Mouse (Mus musculus): ENCODE data around the gene Pnmal1. TPM values are rescaled to one million over a fixed set of nuclear protein-coding genes. Genes with fewer than 3 reads are reported as not detected.

The Pnmal1 gene
- total and polyA plus RNA-seq, 2 experiments from 2014 or later: 0.04 TPM; not detected in 1

DNA sequence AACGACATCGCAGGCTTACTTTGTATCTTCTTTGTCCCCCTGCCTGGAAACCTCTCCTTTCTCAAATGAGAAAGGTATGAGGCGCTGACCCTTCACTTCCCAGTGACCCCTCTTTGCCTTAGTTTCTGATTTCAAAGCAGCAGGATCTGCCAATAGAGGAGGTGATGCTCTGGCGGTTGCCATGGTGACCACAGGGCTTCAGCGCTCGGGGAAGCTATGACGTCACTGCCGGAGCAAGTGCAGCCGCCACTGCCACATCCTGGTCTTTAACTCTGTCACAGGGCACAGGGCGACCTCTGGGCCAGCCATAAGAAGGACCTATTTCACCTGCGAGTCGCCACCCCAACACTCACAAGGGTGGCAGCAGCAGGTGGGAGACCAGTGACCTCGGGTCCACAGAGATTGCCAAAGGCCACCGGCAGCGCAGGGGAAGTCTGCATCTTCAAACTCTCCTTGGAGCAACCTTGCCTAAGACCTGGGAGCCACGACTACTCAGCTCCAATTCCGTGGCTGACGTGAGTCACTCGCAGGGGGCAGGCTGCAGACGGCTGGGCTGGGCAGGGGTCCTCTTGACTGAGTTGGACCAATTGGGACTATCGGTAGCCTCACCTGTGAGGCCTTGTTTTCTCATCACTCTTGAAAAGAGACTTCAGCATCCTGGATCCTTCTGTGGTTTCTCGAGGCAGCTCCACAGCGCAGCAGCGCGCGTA lies 23.5 kb downstream of the Pnmal1 start, which contains the start of gene Gm42372:
Gene Gm42372 (plus strand): TSS at position 228 of the 710 bp plus-strand sequence.
- peaks cover 23% of the 10 kb centered on the region for H3K4me1 ChIP-seq (ENCODE audit: control insufficient read depth, insufficient read depth)
- no peak within 1 kb of the TSS for H3K9ac ChIP-seq (replicated peaks; ENCODE audit: low read depth, low read length)
- no peak within 1 kb of the TSS for H3K4me3 ChIP-seq (ENCODE audit: low read depth, low read length)
- no peak within 1 kb of the TSS for H3K27ac ChIP-seq (ENCODE audit: low read depth)
- 40% methylated on average over 26 of the region's 26 CpGs for WGBS
- DNase-seq (ENCODE audit: low spot score) (no peak), ATAC-seq (ENCODE audit: insufficient read depth, low read depth) (no peak)
- no peaks in the 10 kb centered on the region for H3K36me3 ChIP-seq (replicated peaks; ENCODE audit: control insufficient read depth, insufficient read depth, low read length)
- no peaks in the 10 kb centered on the region for H3K27me3 ChIP-seq (ENCODE audit: control insufficient read depth, insufficient read depth, low read length)
- no peak within 1 kb of the TSS for H3K4me2 ChIP-seq (ENCODE audit: low read depth, low read length)
- H3K9me3 ChIP-seq (replicated peaks; ENCODE audit: control insufficient read depth, low read length): no peaks in the 10 kb centered on the region
- TF ChIP-seq EP300 (IDR thresholded peaks at IDR 0.05; ENCODE audit: low read depth): no peak
- TF ChIP-seq CTCF (IDR thresholded peaks at IDR 0.05; ENCODE audit: low read depth): no peak

DNA sequence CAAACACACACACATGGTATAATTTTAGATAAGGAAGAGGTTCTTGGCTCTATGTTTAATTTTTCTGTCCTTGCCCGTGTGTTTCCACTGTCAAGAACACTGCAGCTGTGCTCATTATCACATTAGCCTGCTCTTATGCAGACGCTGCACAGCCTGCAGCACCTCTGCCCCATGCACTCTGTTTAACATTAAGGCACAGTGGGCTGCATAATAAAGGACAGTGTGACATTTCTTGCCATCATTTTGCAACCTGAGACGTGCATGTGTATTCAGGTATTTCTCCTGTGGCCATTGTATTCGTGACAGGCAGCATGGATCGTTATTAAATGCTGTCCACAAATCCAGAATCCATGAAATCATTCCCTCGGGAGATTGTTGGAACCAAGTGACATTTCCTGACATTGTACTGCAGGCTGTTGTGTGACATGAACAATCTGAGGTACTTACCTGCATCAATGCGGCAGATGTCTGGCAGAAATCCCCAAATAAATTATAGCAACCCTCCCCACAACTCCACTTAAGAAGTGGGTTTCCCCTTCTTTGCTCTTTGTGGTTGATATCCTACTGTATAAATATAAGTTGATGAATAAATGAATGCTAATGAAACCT lies 28.2 kb downstream of the Pnmal1 start:
- H3K9me3 ChIP-seq (replicated peaks; ENCODE audit: control insufficient read depth, low read length): no peaks in the 10 kb centered on the region
- no peak overlapping the region for H3K4me2 ChIP-seq (ENCODE audit: low read depth, low read length)
- H3K27me3 ChIP-seq (ENCODE audit: control insufficient read depth, insufficient read depth, low read length): no peaks in the 10 kb centered on the region
- 30% methylated on average over 7 of the region's 7 CpGs for WGBS
- H3K4me1 ChIP-seq (ENCODE audit: control insufficient read depth, insufficient read depth): peaks cover 37% of the 10 kb centered on the region
- no peak overlapping the region for H3K4me3 ChIP-seq (ENCODE audit: low read depth, low read length)
- TF ChIP-seq EP300 (IDR thresholded peaks at IDR 0.05; ENCODE audit: low read depth): no peak
- TF ChIP-seq CTCF (IDR thresholded peaks at IDR 0.05; ENCODE audit: low read depth): no peak
- DNase-seq (ENCODE audit: low spot score) (no peak), ATAC-seq (ENCODE audit: insufficient read depth, low read depth) (no peak)
- H3K36me3 ChIP-seq (replicated peaks; ENCODE audit: control insufficient read depth, insufficient read depth, low read length): no peaks in the 10 kb centered on the region
- no peak overlapping the region for H3K9ac ChIP-seq (replicated peaks; ENCODE audit: low read depth, low read length)
- 0 out of 2 replicates have a peak overlapping the region, but pooled peaks have one; percentile 8 for H3K27ac ChIP-seq (ENCODE audit: low read depth)

DNA sequence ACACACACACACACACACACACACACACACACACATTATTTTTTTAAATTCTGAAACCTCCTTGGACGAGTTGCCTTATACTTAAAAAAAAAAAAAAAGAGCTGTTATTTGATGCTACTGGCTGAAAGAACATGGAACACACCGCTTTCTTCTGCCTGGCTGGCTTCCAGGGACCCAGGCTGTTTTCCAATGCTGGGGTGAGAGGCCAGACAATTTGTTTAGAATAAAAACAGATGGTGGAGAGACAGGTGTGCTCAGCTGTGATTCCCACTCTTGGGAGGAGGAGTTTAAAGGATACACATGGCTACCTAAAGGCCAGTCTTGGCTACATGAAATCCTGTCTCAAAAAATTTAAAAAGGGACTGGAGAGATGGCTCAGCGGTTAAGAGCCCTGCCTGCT lies 28.9 kb downstream of the Pnmal1 start:
- no peak overlapping the region; the same call in 1 of the 2 replicates for H3K27ac ChIP-seq (ENCODE audit: low read depth)
- TF ChIP-seq CTCF (IDR thresholded peaks at IDR 0.05; ENCODE audit: low read depth) (no peak), EP300 (IDR thresholded peaks at IDR 0.05; ENCODE audit: low read depth) (no peak)
- no peak overlapping the region for H3K4me2 ChIP-seq (ENCODE audit: low read depth, low read length)
- WGBS: 32% methylated on average over 3 of the region's 3 CpGs
- H3K9me3 ChIP-seq (replicated peaks; ENCODE audit: control insufficient read depth, low read length): no peaks in the 10 kb centered on the region
- H3K4me1 ChIP-seq (ENCODE audit: control insufficient read depth, insufficient read depth): peaks cover 39% of the 10 kb centered on the region
- ATAC-seq (ENCODE audit: insufficient read depth, low read depth): no peak
- H3K27me3 ChIP-seq (ENCODE audit: control insufficient read depth, insufficient read depth, low read length): no peaks in the 10 kb centered on the region
- H3K4me3 ChIP-seq (ENCODE audit: low read depth, low read length): no peak overlapping the region
- DNase-seq (ENCODE audit: low spot score): no peak
- H3K36me3 ChIP-seq (replicated peaks; ENCODE audit: control insufficient read depth, insufficient read depth, low read length): no peaks in the 10 kb centered on the region
- H3K9ac ChIP-seq (replicated peaks; ENCODE audit: low read depth, low read length): no peak overlapping the region

DNA sequence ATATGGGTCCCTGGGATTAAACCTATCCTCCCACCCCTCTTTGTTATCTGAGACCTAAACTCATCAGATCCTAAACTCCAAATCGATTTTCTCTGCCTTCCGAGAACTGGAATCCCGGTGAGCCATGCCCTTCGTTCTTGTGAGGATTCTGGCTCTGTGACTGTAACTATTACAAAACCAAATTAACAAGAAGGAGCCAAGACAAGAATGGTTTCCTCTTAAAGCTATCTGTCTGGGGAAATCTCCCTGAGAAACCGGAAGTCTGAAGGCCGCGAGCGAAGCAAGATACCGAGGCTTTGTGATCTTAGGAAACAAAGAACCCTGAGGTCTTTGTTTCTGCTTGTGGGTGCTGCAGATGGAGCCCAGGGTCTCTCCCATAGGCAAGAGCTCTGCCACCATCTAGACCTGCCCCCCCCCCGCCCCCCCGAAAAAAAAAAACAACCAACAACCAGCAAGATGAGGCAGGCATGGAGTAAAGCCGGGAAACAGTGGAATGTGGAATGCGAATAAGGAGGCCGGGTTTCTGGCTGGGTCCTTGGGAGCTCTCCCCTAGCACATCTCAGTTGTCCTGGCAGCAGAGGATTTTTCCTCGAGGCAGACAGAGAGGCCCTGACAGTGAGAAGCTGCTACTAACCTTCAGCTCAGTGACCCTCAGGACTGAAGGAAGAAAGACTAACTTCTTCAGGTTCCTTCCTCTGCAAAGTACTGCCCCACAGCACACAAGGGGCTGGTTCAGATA lies 30.7 kb downstream of the Pnmal1 start:
- DNase-seq (ENCODE audit: low spot score) (no peak), ATAC-seq (ENCODE audit: insufficient read depth, low read depth) (no peak)
- no peak overlapping the region for H3K9ac ChIP-seq (replicated peaks; ENCODE audit: low read depth, low read length)
- WGBS: 26% methylated on average over 15 of the region's 15 CpGs
- H3K9me3 ChIP-seq (replicated peaks; ENCODE audit: control insufficient read depth, low read length): no peaks in the 10 kb centered on the region
- no peak overlapping the region for H3K4me3 ChIP-seq (ENCODE audit: low read depth, low read length)
- H3K27me3 ChIP-seq (ENCODE audit: control insufficient read depth, insufficient read depth, low read length): no peaks in the 10 kb centered on the region
- H3K27ac ChIP-seq (ENCODE audit: low read depth): peak overlapping the region; percentile 67
- peaks cover 50% of the 10 kb centered on the region for H3K4me1 ChIP-seq (ENCODE audit: control insufficient read depth, insufficient read depth)
- TF ChIP-seq EP300 (IDR thresholded peaks at IDR 0.05; ENCODE audit: low read depth) (no peak), CTCF (IDR thresholded peaks at IDR 0.05; ENCODE audit: low read depth) (no peak)
- no peaks in the 10 kb centered on the region for H3K36me3 ChIP-seq (replicated peaks; ENCODE audit: control insufficient read depth, insufficient read depth, low read length)
- H3K4me2 ChIP-seq (ENCODE audit: low read depth, low read length): no peak overlapping the region

DNA sequence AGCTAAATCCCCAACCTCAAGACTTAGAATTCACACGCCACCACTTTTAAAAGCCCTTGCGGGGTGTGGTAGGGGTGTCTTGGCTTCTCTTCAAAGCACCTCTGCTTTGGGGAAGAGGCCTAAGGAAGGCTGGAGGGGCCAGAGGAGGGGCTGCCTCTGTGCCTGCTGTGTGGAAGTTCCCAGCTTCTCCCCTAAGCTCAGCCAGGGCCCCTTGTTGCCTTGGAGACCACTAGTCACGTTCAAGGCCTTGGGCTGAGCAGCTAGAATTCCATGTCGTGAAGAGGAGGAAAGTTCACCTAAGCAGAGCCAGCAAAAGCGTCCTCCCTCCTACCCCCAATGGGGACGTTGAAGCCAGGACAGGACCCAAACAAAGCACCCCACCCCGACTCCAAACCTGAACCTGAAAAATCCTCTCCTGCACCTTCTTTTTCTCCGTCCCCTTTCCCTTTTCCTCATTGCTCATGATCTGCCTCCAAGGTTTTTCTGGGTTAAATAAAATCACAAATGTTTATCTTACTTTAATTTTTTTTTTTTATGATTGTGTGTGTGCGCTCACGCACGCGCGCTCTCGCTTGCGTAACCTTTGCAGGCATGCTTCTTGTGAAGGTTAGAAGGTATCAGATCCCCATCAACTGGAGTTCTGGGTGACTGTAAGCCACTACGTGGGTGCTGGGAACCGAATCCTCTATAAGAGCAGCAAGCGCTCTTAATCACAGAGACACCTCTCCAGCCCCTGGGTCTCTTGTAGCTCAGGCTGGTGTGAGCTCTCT lies 32.4 kb downstream of the Pnmal1 start:
- no peak for TF ChIP-seq CTCF (IDR thresholded peaks at IDR 0.05; ENCODE audit: low read depth)
- no peak for TF ChIP-seq EP300 (IDR thresholded peaks at IDR 0.05; ENCODE audit: low read depth)
- DNase-seq (ENCODE audit: low spot score): peak; percentile 59
- no peaks in the 10 kb centered on the region for H3K27me3 ChIP-seq (ENCODE audit: control insufficient read depth, insufficient read depth, low read length)
- H3K36me3 ChIP-seq (replicated peaks; ENCODE audit: control insufficient read depth, insufficient read depth, low read length): no peaks in the 10 kb centered on the region
- WGBS: 57% methylated on average over 18 of the region's 18 CpGs
- peak; percentile 29; the same call in 1 of the 2 replicates for ATAC-seq (ENCODE audit: insufficient read depth, low read depth)
- H3K9ac ChIP-seq (replicated peaks; ENCODE audit: low read depth, low read length): 0 out of 2 replicates have a peak overlapping the region, but pooled peaks have one; percentile 8
- peak overlapping the region; percentile 75 for H3K27ac ChIP-seq (ENCODE audit: low read depth)
- no peak overlapping the region for H3K4me3 ChIP-seq (ENCODE audit: low read depth, low read length)
- H3K4me1 ChIP-seq (ENCODE audit: control insufficient read depth, insufficient read depth): peaks cover 62% of the 10 kb centered on the region
- no peaks in the 10 kb centered on the region for H3K9me3 ChIP-seq (replicated peaks; ENCODE audit: control insufficient read depth, low read length)
- H3K4me2 ChIP-seq (ENCODE audit: low read depth, low read length): 0 out of 2 replicates have a peak overlapping the region, but pooled peaks have one; percentile 6

All from heart, postnatal 0 days (tissue).